Mouse (Mus musculus): ENCODE results near the gene Atrnl1. TPM values are rescaled to one million over a fixed set of nuclear protein-coding genes. Genes with fewer than 3 reads are reported as not detected.

The Atrnl1 gene
- polyA plus RNA-seq, 1 experiment from 2014 or later: 8.2 TPM

DNA sequence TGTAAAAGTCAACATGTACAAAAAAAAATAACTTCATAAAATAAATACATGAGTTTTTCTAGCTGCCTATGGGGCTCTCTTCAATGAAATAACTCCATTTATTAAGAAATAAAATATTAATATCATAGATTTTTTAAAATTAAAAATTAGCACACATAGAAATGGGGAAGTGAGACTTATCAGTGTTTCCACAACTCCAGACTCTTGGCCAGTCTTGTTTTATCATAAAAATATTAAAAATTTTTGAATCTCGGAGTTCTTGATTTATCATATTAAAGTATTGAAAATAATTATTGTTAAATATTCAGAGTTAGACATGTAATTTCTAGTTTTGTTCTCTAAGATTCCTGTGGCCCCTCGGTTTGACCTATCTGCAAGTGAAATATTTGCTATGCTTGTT, 337.7 kb downstream of the Atrnl1 start:
- Histone ChIP-seq H3K4me3 (replicated peaks) (no peak overlapping the region), H3K36me3 (0 out of 2 replicates have a peak, but pooled peaks cover 6% of the 10 kb centered on the region), H3K4me2 (no peak overlapping the region), H3K27ac (no peak overlapping the region), H3K4me1 (replicated peaks) (no peaks in the 10 kb centered on the region), H3K27me3 (no peaks in the 10 kb centered on the region), H3K9me3 (no peaks in the 10 kb centered on the region), H3K9ac (replicated peaks) (no peak overlapping the region)
- ATAC-seq (ENCODE audit: insufficient number of reproducible peaks, insufficient read depth, low FRiP score, low TSS enrichment, low read depth): no peak
- WGBS: 96% methylated on average over 2 of the region's 2 CpGs

DNA sequence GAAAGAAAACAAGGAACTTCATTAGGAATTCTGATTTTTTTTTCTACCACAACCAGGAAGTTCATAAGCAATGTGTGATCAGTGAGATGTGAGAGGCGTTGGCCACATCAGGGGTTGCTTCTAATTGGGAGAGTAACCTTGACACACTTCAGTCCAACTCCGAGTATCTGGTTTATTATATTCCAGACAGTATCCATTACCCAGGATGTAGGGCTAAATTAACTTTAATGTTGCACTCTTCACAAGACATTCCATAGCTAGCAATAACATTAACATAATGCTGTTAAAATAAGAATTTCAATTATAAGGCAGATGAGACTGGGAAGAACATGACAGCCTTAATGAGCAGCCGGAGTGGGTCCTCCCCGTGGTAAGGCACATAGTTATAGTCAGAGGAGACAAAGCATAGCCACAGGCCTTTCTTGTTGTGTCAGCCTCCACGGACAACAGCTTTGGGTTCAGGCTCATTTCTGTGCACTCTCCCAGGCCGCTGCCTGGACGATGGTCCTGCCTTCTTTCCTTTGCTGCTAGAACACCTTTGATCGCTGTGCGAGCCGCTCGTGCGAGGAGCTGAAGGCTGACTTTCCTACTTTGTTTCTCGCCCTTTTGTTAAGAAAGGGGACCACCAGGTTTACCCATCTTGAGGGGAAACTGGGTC, 338.6 kb downstream of the Atrnl1 start:
- ATAC-seq (ENCODE audit: insufficient number of reproducible peaks, insufficient read depth, low FRiP score, low TSS enrichment, low read depth): no peak
- Histone ChIP-seq H3K36me3 (0 out of 2 replicates have a peak, but pooled peaks cover 6% of the 10 kb centered on the region), H3K4me3 (replicated peaks) (no peak overlapping the region), H3K4me1 (replicated peaks) (no peaks in the 10 kb centered on the region), H3K4me2 (no peak overlapping the region), H3K27me3 (no peaks in the 10 kb centered on the region), H3K9me3 (no peaks in the 10 kb centered on the region), H3K27ac (no peak overlapping the region), H3K9ac (replicated peaks) (no peak overlapping the region)
- 82% methylated on average over 13 of the region's 13 CpGs for WGBS

DNA sequence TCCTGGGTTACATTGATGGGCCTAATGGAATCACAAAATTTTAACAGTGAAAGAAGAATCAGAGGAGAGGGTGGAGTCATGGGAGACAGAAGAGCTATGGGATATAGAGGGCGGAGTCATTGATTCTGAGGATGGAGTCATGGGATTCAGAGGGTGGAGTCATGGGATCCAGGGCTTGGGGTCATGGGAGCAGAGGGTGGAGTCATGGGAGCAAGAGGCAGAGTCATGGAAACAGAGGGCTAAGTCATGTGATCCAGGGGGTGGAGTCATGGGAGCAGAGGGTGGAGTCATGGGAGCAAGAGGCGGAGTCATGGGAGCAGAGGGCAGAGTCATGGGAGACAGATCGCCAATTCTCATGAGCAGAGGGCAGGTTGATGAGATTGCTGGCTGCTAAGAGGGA, 343.3 kb downstream of the Atrnl1 start:
- Histone ChIP-seq H3K4me3 (replicated peaks) (no peak overlapping the region), H3K36me3 (no peaks in the 10 kb centered on the region), H3K4me1 (replicated peaks) (no peaks in the 10 kb centered on the region), H3K27ac (no peak overlapping the region), H3K9ac (replicated peaks) (no peak overlapping the region), H3K9me3 (no peaks in the 10 kb centered on the region), H3K27me3 (no peaks in the 10 kb centered on the region), H3K4me2 (no peak overlapping the region)
- WGBS: 97% methylated on average over 3 of the region's 3 CpGs
- no peak for ATAC-seq (ENCODE audit: insufficient number of reproducible peaks, insufficient read depth, low FRiP score, low TSS enrichment, low read depth)

DNA sequence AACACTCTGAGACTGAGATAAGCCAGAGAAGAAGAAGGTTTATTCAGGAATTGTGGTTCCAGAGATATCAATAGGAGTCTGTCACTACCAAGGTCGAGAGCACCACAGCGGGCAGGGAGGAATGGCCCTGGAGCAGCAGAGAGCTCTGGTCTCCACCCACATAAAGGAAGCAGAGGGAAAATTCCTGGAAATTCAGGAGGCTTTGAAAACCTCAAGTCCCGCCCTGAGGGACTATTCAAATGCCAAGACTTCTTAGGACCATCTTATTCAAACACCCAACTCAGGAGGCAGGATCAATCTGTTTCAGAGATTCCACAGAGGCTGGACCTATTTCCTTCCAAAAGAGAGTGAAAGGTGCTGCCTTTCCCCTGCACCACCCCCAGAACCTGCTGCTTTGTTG, 345.6 kb downstream of the Atrnl1 start:
- Histone ChIP-seq H3K4me3 (replicated peaks) (no peak overlapping the region), H3K4me2 (no peak overlapping the region), H3K9me3 (no peaks in the 10 kb centered on the region), H3K27me3 (no peaks in the 10 kb centered on the region), H3K27ac (no peak overlapping the region), H3K9ac (replicated peaks) (no peak overlapping the region), H3K4me1 (replicated peaks) (no peaks in the 10 kb centered on the region), H3K36me3 (no peaks in the 10 kb centered on the region)
- WGBS: 90% methylated on average over 3 of the region's 3 CpGs
- no peak for ATAC-seq (ENCODE audit: insufficient number of reproducible peaks, insufficient read depth, low FRiP score, low TSS enrichment, low read depth)

DNA sequence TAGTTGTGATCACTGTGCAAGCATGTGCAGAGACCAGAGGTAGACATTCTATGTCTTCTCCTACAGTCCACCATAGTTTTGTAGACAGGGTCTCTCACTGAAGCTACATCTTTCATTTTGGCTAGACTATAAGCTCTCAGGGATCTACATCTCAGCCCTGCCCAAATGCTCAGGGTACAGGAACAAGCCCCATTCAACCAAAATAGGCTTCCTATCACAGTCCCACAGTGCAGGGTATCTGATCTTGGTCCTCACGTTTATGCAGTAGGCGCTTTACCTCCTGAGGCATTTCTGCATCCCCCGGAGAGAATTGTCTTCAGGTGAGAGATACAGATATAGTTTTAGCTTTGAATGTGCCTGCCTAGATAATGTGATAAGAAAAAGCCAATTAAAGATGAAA, 346.5 kb downstream of the Atrnl1 start:
- H3K9me3 ChIP-seq: no peaks in the 10 kb centered on the region
- 93% methylated on average over 3 of the region's 3 CpGs for WGBS
- no peak overlapping the region for H3K27ac ChIP-seq
- no peaks in the 10 kb centered on the region for H3K36me3 ChIP-seq
- no peaks in the 10 kb centered on the region for H3K27me3 ChIP-seq
- no peak overlapping the region for H3K9ac ChIP-seq (replicated peaks)
- H3K4me3 ChIP-seq (replicated peaks): no peak overlapping the region
- H3K4me1 ChIP-seq (replicated peaks): no peaks in the 10 kb centered on the region
- H3K4me2 ChIP-seq: no peak overlapping the region
- no peak for ATAC-seq (ENCODE audit: insufficient number of reproducible peaks, insufficient read depth, low FRiP score, low TSS enrichment, low read depth)

DNA sequence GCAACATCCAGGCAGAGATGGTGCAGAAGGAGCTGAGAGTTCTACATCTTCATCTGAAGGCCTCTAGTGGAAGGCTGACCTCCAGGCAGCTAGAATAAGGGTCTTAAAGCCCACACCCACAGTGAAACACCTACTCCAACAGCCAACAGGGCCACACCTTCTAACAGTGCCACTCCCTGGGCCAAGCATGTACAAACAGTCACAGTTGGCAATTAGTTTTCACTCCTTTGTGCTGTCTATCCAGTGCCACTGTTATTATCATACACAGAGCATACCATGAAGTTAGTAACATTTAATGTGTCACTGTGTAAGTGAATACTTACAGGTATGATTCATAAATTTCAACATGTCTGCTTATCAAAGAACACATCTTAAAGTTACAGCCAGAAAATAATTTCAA, 347.3 kb downstream of the Atrnl1 start:
- Histone ChIP-seq H3K27ac (no peak overlapping the region), H3K4me1 (replicated peaks) (no peaks in the 10 kb centered on the region), H3K36me3 (no peaks in the 10 kb centered on the region), H3K4me2 (no peak overlapping the region), H3K9ac (replicated peaks) (no peak overlapping the region), H3K9me3 (no peaks in the 10 kb centered on the region), H3K4me3 (replicated peaks) (no peak overlapping the region), H3K27me3 (no peaks in the 10 kb centered on the region)
- ATAC-seq (ENCODE audit: insufficient number of reproducible peaks, insufficient read depth, low FRiP score, low TSS enrichment, low read depth): no peak

DNA sequence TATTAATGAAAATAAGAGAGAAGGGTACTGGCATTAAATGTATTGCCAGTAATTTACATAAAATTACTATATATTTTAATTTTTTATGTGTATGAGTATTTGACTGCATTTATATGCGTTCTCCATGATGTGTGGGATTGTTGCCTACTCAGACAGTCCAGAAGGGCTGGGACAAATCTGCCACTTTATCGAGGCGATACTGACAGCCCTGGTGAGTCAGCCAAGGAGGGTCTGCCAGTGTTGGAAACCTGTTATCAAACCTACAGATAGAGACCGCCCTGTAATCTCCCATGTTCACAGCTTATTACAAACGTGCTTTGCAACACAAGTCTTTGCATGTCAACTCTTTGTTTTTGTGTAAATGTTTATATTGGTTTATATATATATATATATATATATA, 347.9 kb downstream of the Atrnl1 start:
- ATAC-seq (ENCODE audit: insufficient number of reproducible peaks, insufficient read depth, low FRiP score, low TSS enrichment, low read depth): no peak
- H3K27ac ChIP-seq: no peak overlapping the region
- H3K4me1 ChIP-seq (replicated peaks): no peaks in the 10 kb centered on the region
- no peak overlapping the region for H3K9ac ChIP-seq (replicated peaks)
- no peak overlapping the region for H3K4me2 ChIP-seq
- H3K27me3 ChIP-seq: no peaks in the 10 kb centered on the region
- 91% methylated on average over 5 of the region's 5 CpGs for WGBS
- no peaks in the 10 kb centered on the region for H3K9me3 ChIP-seq
- H3K4me3 ChIP-seq (replicated peaks): no peak overlapping the region
- no peaks in the 10 kb centered on the region for H3K36me3 ChIP-seq

DNA sequence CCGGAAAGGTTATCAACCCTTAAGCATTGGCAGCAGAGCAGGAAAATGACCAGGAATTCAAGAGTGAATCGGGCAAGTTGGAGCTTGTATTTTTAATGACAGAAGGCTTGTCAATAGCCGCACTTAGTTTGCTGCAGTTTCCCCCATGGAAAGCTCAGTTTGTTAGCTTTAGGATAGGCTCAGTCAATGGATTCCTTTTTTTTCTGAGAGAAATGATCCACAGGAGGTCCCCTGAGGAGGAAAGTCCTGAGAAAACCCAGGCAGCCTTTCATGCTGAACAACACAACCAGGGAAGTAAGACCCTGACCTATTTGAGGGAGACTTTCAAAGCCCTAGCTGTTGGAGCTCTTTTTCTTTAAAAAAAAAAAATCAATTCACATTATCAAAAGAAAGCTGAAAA, 350.5 kb downstream of the Atrnl1 start:
- Histone ChIP-seq H3K4me2 (no peak overlapping the region), H3K27me3 (no peaks in the 10 kb centered on the region), H3K9me3 (no peaks in the 10 kb centered on the region), H3K36me3 (no peaks in the 10 kb centered on the region), H3K27ac (no peak overlapping the region), H3K9ac (replicated peaks) (no peak overlapping the region), H3K4me3 (replicated peaks) (no peak overlapping the region), H3K4me1 (replicated peaks) (no peaks in the 10 kb centered on the region)
- ATAC-seq (ENCODE audit: insufficient number of reproducible peaks, insufficient read depth, low FRiP score, low TSS enrichment, low read depth): no peak
- WGBS: 81% methylated on average over 3 of the region's 3 CpGs

DNA sequence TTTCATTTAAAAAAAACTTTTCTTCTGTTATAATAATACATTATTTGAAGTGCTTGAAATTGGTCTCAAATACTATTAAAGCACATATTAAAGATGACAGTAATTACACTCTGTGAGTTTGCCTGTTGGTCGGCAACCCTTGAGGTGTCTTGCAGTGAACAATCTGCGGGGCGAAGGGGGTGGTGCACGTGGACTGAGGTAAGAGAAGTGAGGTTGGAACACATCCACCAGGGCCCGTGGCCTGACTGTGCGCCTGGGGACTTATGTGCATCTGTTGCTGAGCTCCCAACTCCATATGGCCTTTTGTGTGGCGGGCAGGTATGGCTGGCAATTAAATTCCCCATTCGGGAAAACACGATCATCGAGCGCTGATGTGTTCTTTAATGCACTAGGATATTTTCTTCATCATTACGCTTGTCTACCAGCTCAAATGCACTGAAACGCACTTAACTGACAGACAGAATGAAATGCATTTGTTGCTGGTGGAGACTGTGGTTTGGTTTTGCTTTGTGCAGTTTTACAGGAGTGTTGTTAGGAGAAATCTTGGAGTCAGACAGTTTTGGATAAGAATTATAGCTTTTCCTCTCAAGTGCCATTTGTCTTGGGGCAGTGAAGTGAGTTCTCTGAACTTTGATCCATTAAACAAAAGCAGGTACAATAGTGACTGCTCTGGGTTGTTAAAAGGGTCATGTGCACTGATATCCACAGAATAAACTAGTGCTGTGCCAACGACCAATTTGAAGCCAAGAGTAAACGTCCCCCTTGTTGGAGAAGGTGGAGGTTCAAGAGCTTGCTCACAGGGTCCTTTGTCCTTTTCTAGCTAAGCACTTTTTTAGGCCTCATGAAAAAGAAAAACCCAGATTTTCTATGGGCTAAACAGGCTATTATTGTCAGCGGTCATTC, 351.2 kb downstream of the Atrnl1 start:
- Histone ChIP-seq H3K9ac (replicated peaks) (no peak overlapping the region), H3K9me3 (no peaks in the 10 kb centered on the region), H3K4me3 (replicated peaks) (no peak overlapping the region), H3K4me2 (no peak overlapping the region), H3K4me1 (replicated peaks) (no peaks in the 10 kb centered on the region), H3K36me3 (no peaks in the 10 kb centered on the region), H3K27me3 (no peaks in the 10 kb centered on the region), H3K27ac (no peak overlapping the region)
- WGBS: 78% methylated on average over 16 of the region's 16 CpGs
- no peak for ATAC-seq (ENCODE audit: insufficient number of reproducible peaks, insufficient read depth, low FRiP score, low TSS enrichment, low read depth)

DNA sequence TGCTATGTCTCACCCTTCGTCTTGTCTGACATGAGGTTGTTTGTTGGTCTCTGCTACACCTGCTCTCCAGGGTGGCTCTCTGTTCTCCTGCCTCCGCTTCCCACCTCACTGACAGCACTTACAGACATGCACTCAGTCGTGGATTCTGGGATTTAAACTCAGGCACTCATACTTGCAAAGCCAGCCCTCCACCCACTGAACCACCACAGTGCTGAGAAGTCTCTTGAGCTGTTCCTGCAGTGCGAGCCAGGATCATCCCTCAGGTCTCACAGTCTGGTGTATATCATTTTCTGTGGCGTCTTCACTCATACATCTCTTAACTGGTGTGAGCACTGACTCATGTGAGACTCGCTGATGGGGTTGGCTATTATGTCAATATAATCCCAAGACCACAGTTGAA, 353.0 kb downstream of the Atrnl1 start:
- WGBS: 91% methylated on average over 6 of the region's 6 CpGs
- Histone ChIP-seq H3K27me3 (no peaks in the 10 kb centered on the region), H3K4me3 (replicated peaks) (no peak overlapping the region), H3K9me3 (no peaks in the 10 kb centered on the region), H3K4me1 (replicated peaks) (no peaks in the 10 kb centered on the region), H3K27ac (no peak overlapping the region), H3K9ac (replicated peaks) (no peak overlapping the region), H3K4me2 (no peak overlapping the region), H3K36me3 (no peaks in the 10 kb centered on the region)
- ATAC-seq (ENCODE audit: insufficient number of reproducible peaks, insufficient read depth, low FRiP score, low TSS enrichment, low read depth): no peak

DNA sequence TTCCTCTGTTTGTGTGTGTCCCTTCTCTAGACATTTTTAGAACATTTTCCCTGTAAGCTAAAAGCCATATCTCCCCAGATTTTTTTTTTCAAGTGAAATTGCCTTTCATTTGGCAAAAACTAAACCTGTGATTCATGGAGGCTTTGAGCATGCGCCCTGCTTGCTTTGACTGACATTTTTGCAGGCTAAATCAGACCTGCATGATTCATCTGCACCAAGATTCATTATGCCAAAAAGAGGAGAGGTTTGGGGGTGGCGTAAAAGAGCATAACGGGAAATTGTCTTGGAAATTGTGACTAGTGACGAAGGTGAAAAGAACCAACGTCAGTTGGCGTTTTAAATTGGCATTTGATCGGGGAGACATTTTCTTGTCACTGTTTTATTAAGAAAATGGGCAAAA, 358.9 kb downstream of the Atrnl1 start:
- no peak for ATAC-seq (ENCODE audit: insufficient number of reproducible peaks, insufficient read depth, low FRiP score, low TSS enrichment, low read depth)
- H3K4me1 ChIP-seq (replicated peaks): no peaks in the 10 kb centered on the region
- H3K9ac ChIP-seq (replicated peaks): no peak overlapping the region
- H3K27ac ChIP-seq: no peak overlapping the region
- H3K9me3 ChIP-seq: no peaks in the 10 kb centered on the region
- H3K27me3 ChIP-seq: no peaks in the 10 kb centered on the region
- no peak overlapping the region for H3K4me3 ChIP-seq (replicated peaks)
- no peak overlapping the region for H3K4me2 ChIP-seq
- H3K36me3 ChIP-seq: peaks cover 8% of the 10 kb centered on the region; the same call in 1 of the 2 replicates
- 92% methylated on average over 7 of the region's 7 CpGs for WGBS
